Mouse (Mus musculus) midbrain, embryonic 11.5 days (tissue): ENCODE data around the gene Slc13a2. TPM values are rescaled to one million over a fixed set of nuclear protein-coding genes. Genes with fewer than 3 reads are reported as not detected.

ENCODE experiments used
- ATAC-seq: fragments of 200-750 bp; cut with Nextera tagmentation; 2 replicates; pipeline ENCODE4 v1.8.0; 2017; ENCODE audit warnings: moderate TSS enrichment, moderate library complexity; ENCODE audit not compliant: low FRiP score
- DNase-seq: peaks from one replicate; pipeline ENCODE4 v3.0.0; 2015; ENCODE audit warnings: low spot score; ENCODE audit errors: missing footprints
- H3K27ac ChIP-seq: fragments of 300-500 bp; sonication (generic); 2 replicates; pipeline ENCODE4 v1.5.1; 2014; ENCODE audit warnings: low read depth, low read length
- H3K27me3 ChIP-seq: fragments of 300-500 bp; sonication (generic); 2 replicates; pipeline ENCODE4 v1.6.1; 2014; ENCODE audit warnings: mild to moderate bottlenecking, low read length, moderate library complexity, mixed read lengths; ENCODE audit not compliant: control insufficient read depth, insufficient read depth
- H3K36me3 ChIP-seq: fragments of 300-500 bp; sonication (generic); 2 replicates; pipeline ENCODE4 v1.6.1; 2014; ENCODE audit warnings: mild to moderate bottlenecking, low read length, moderate library complexity, mixed read lengths; ENCODE audit not compliant: control insufficient read depth, insufficient read depth
- H3K4me1 ChIP-seq: fragments of 300-500 bp; sonication (generic); 2 replicates; pipeline ENCODE4 v1.6.1; 2014; ENCODE audit warnings: low read length; ENCODE audit not compliant: control insufficient read depth, insufficient read depth
- H3K4me2 ChIP-seq: fragments of 300-500 bp; sonication (generic); 2 replicates; pipeline ENCODE4 v1.6.1; 2014; ENCODE audit warnings: mild to moderate bottlenecking, moderate library complexity
- H3K4me3 ChIP-seq: fragments of 300-500 bp; sonication (generic); 2 replicates; pipeline ENCODE4 v1.5.1; 2014; ENCODE audit warnings: low read depth, low read length
- H3K9ac ChIP-seq: fragments of 300-500 bp; sonication (generic); 2 replicates; pipeline ENCODE4 v1.6.1; 2014; ENCODE audit warnings: low read length
- H3K9me3 ChIP-seq: fragments of 300-500 bp; sonication (generic); 2 replicates; pipeline ENCODE4 v1.6.1; 2016; ENCODE audit warnings: low read length; ENCODE audit not compliant: control insufficient read depth
- WGBS: fragments of 180-500 bp; shearing (Covaris S2); extraction: QIAGEN DNeasy Blood & Tissue Kit; methylation state at CpG from one replicate; pipeline ENCODE4 v1.1.7; 2014; 5-methylcytosine and 5-hydroxymethylcytosine counted together
- polyA plus RNA-seq: library from polyadenylated mRNA; unstranded; fragments of >200 nt; fragmentation: Nextera tagmentation; extraction: Ambion mirVana; gene quantifications from 2 replicates; pipeline ENCODE4 v1.2.1, GENCODE M21; 2014

Gene Slc13a2
- polyA plus RNA-seq, 1 experiment from 2014 or later = not detected

GRCm38 (mm10) chr11:78462669-78463068 is 40.7 kb upstream of the Slc13a2 start:
- ATAC-seq (no peak), DNase-seq (no peak)
- Histone ChIP-seq H3K36me3 (no peaks in the 10 kb centered on the region), H3K27ac (no peak overlapping the region), H3K4me2 (no peak overlapping the region), H3K9ac (no peak overlapping the region), H3K4me1 (peaks cover 11% of the 10 kb centered on the region), H3K27me3 (no peaks in the 10 kb centered on the region), H3K9me3 (no peaks in the 10 kb centered on the region), H3K4me3 (no peak overlapping the region)
- WGBS = 81% methylated on average over 5 of the region's 5 CpGs

- peaks cover 11% of the 10 kb centered on the region for H3K4me1 ChIP-seq
- no peak overlapping the region for H3K4me2 ChIP-seq
- no peak for ATAC-seq
- DNase-seq = peak; percentile 86
- H3K4me3 ChIP-seq = no peak overlapping the region
- H3K27me3 ChIP-seq = no peaks in the 10 kb centered on the region
- no peaks in the 10 kb centered on the region for H3K36me3 ChIP-seq
- 50% methylated on average over 1 of the region's 1 CpGs for WGBS
- H3K9ac ChIP-seq = no peak overlapping the region
- H3K27ac ChIP-seq = no peak overlapping the region
- H3K9me3 ChIP-seq = no peaks in the 10 kb centered on the region
Observed at GRCm38 (mm10) chr11:78461894-78462293, 39.9 kb upstream of the Slc13a2 start.

- DNase-seq = no peak
- Histone ChIP-seq H3K36me3 (no peaks in the 10 kb centered on the region), H3K4me1 (no peaks in the 10 kb centered on the region), H3K27ac (no peak overlapping the region), H3K9ac (no peak overlapping the region), H3K27me3 (no peaks in the 10 kb centered on the region), H3K4me3 (no peak overlapping the region), H3K4me2 (no peak overlapping the region), H3K9me3 (no peaks in the 10 kb centered on the region)
- no peak for ATAC-seq
- WGBS = 86% methylated on average over 17 of the region's 17 CpGs
Observed at GRCm38 (mm10) chr11:78458740-78459139, 36.7 kb upstream of the Slc13a2 start.

- DNase-seq = no peak
- WGBS = 44% methylated on average over 5 of the region's 5 CpGs
- H3K27ac ChIP-seq = no peak overlapping the region
- no peak overlapping the region for H3K4me2 ChIP-seq
- H3K36me3 ChIP-seq = no peaks in the 10 kb centered on the region
- H3K27me3 ChIP-seq = no peaks in the 10 kb centered on the region
- H3K4me3 ChIP-seq = no peak overlapping the region
- ATAC-seq = no peak
- no peaks in the 10 kb centered on the region for H3K4me1 ChIP-seq
- no peak overlapping the region for H3K9ac ChIP-seq
- no peaks in the 10 kb centered on the region for H3K9me3 ChIP-seq
Observed at GRCm38 (mm10) chr11:78455308-78455707, 33.3 kb upstream of the Slc13a2 start.

GRCm38 (mm10) chr11:78454276-78454675 is 32.3 kb upstream of the Slc13a2 start:
- Histone ChIP-seq H3K4me1 (no peaks in the 10 kb centered on the region), H3K4me2 (no peak overlapping the region), H3K9ac (no peak overlapping the region), H3K27me3 (no peaks in the 10 kb centered on the region), H3K36me3 (no peaks in the 10 kb centered on the region), H3K9me3 (no peaks in the 10 kb centered on the region), H3K4me3 (no peak overlapping the region), H3K27ac (no peak overlapping the region)
- ATAC-seq (no peak), DNase-seq (no peak)
- 70% methylated on average over 7 of the region's 7 CpGs for WGBS

GRCm38 (mm10) chr11:78453675-78454074 is 31.7 kb upstream of the Slc13a2 start:
- Histone ChIP-seq H3K4me2 (no peak overlapping the region), H3K9ac (no peak overlapping the region), H3K4me1 (no peaks in the 10 kb centered on the region), H3K27ac (no peak overlapping the region), H3K4me3 (no peak overlapping the region), H3K9me3 (no peaks in the 10 kb centered on the region), H3K36me3 (no peaks in the 10 kb centered on the region), H3K27me3 (no peaks in the 10 kb centered on the region)
- ATAC-seq (no peak), DNase-seq (peak; percentile 89)
- 7% methylated on average over 4 of the region's 4 CpGs for WGBS

- Histone ChIP-seq H3K9me3 (no peaks in the 10 kb centered on the region), H3K4me3 (no peak overlapping the region), H3K36me3 (no peaks in the 10 kb centered on the region), H3K27me3 (no peaks in the 10 kb centered on the region), H3K27ac (no peak overlapping the region), H3K4me1 (no peaks in the 10 kb centered on the region), H3K9ac (no peak overlapping the region), H3K4me2 (no peak overlapping the region)
- WGBS = 63% methylated on average over 2 of the region's 2 CpGs
- ATAC-seq (no peak), DNase-seq (no peak)
Observed at GRCm38 (mm10) chr11:78450337-78450736, 28.3 kb upstream of the Slc13a2 start.

- H3K27ac ChIP-seq = no peak overlapping the region
- no peaks in the 10 kb centered on the region for H3K36me3 ChIP-seq
- WGBS = 80% methylated on average over 1 of the region's 1 CpGs
- no peak overlapping the region for H3K4me2 ChIP-seq
- no peak overlapping the region for H3K4me3 ChIP-seq
- no peaks in the 10 kb centered on the region for H3K4me1 ChIP-seq
- no peak overlapping the region for H3K9ac ChIP-seq
- DNase-seq (no peak), ATAC-seq (no peak)
- H3K9me3 ChIP-seq = no peaks in the 10 kb centered on the region
- no peaks in the 10 kb centered on the region for H3K27me3 ChIP-seq
Observed at GRCm38 (mm10) chr11:78448242-78448641, 26.2 kb upstream of the Slc13a2 start.

GRCm38 (mm10) chr11:78447168-78447567 is 25.2 kb upstream of the Slc13a2 start:
- H3K27ac ChIP-seq = no peak overlapping the region
- no peak overlapping the region for H3K9ac ChIP-seq
- no peak overlapping the region for H3K4me2 ChIP-seq
- no peaks in the 10 kb centered on the region for H3K36me3 ChIP-seq
- H3K4me1 ChIP-seq = no peaks in the 10 kb centered on the region
- H3K9me3 ChIP-seq = no peaks in the 10 kb centered on the region
- no peak for DNase-seq
- no peak overlapping the region for H3K4me3 ChIP-seq
- no peak for ATAC-seq
- no peaks in the 10 kb centered on the region for H3K27me3 ChIP-seq
- WGBS = 70% methylated on average over 3 of the region's 3 CpGs

- ATAC-seq (no peak), DNase-seq (no peak)
- no peaks in the 10 kb centered on the region for H3K36me3 ChIP-seq
- H3K4me3 ChIP-seq = no peak overlapping the region
- no peak overlapping the region for H3K9ac ChIP-seq
- H3K9me3 ChIP-seq = no peaks in the 10 kb centered on the region
- 79% methylated on average over 5 of the region's 5 CpGs for WGBS
- no peak overlapping the region for H3K4me2 ChIP-seq
- H3K4me1 ChIP-seq = no peaks in the 10 kb centered on the region
- no peak overlapping the region for H3K27ac ChIP-seq
- no peaks in the 10 kb centered on the region for H3K27me3 ChIP-seq
Observed at GRCm38 (mm10) chr11:78443115-78443514, 21.1 kb upstream of the Slc13a2 start.
